Mouse (Mus musculus): ENCODE measurements at regions not wholly inside any gene's neighbourhood (a gene's known extent, or its start where the extent isn't known, plus 50 kb on each side); places are given as distances from the start of the nearest gene placed in this dataset.

DNA sequence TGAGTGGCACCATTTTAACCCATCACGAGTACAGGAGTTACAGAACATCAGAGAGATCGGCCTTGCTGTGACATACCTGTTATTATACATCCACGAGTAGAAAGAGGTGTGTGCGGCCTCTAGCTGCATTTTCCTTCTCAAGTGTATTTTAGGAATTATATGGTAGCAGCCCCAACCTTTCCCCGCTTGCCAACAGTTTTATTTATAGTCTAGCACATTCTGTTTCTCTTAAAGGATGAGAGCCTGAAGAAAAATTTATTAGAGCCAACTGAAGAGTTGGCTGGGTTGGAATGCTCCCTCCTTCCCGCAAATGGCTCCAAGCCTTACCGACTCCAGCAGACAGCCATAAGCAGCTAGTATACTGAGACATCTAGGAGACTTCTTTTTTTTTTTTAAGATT is 67.0 kb upstream of the Frmd4b start:
- 96% methylated on average over 7 of the region's 7 CpGs for WGBS
- no peak overlapping the region for H3K27ac ChIP-seq

DNA sequence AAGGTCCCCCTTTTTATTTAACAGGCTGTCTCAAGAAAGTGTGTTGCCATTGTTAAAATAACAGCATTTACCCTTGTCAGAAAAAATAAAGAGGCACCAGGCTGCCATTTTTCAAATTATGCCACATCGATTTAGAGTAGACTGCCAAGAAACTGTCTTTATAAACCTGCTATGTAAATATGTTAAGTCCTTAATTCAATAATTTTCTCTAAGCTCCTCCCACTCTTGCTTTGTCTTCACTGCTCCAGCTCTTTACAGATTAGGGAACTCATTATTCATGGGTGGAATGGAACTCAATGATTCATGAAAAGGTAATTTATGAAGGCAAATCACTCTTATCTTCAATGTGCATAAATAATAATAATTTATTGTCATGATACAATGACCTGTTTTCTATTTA is 64.9 kb upstream of the Frmd4b start:
- H3K27me3 ChIP-seq (ENCODE audit: insufficient read depth, poor library complexity, severe bottlenecking) = peaks cover 12% of the 10 kb centered on the region
- H3K4me3 ChIP-seq = no peak overlapping the region
- no peak overlapping the region for H3K27ac ChIP-seq
- H3K36me3 ChIP-seq = no peaks in the 10 kb centered on the region
- H3K4me1 ChIP-seq (replicated peaks) = no peaks in the 10 kb centered on the region
- peaks cover 3% of the 10 kb centered on the region; the same call in 1 of the 2 replicates for H3K9me3 ChIP-seq
- WGBS = 95% methylated on average over 1 of the region's 1 CpGs
- DNase-seq (ENCODE audit: low spot score) = no peak

More for the DNA sequence above, 67.0 kb upstream of the Frmd4b start:
- peaks cover 25% of the 10 kb centered on the region for H3K27me3 ChIP-seq (ENCODE audit: insufficient read depth, poor library complexity, severe bottlenecking)
- no peak for DNase-seq (ENCODE audit: low spot score)
- H3K9me3 ChIP-seq = no peaks in the 10 kb centered on the region
- no peak overlapping the region for H3K4me3 ChIP-seq
- H3K4me1 ChIP-seq (replicated peaks) = no peaks in the 10 kb centered on the region
- H3K36me3 ChIP-seq = no peaks in the 10 kb centered on the region

DNA sequence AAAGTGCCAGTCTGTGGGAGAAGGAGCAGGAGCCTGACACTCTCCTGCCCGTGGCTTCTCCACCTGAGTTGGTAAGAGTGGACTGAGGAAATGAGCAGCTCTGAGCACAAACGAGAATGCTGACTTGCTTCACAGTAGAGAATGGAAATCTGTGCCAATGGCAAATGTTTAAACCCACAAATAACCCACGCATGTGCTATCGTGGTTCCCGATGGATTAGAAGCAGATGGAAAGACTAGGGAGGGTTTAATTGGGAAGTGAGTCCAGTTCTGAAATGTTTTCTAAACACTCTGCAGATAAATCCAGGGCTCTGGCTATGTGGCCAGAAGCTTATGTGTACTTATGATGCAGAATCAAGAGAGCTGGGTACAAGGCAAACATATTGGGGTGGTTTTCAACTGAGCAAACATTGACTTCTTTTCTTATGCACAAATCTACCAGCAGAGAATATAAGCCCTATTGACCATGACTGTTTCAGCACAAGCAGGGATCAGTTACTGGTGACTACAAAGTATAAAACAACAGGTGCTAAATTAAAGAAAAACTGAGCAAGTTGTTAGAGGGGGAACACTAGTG is 57.9 kb upstream of the Frmd4b start:
- Histone ChIP-seq H3K27ac (no peak overlapping the region), H3K27me3 (ENCODE audit: insufficient read depth, poor library complexity, severe bottlenecking) (no peaks in the 10 kb centered on the region), H3K36me3 (no peaks in the 10 kb centered on the region), H3K4me3 (no peak overlapping the region), H3K9me3 (peaks cover 12% of the 10 kb centered on the region; the same call in 1 of the 2 replicates), H3K4me1 (replicated peaks) (no peaks in the 10 kb centered on the region)
- WGBS = 83% methylated on average over 5 of the region's 5 CpGs
- DNase-seq (ENCODE audit: low spot score) = no peak

DNA sequence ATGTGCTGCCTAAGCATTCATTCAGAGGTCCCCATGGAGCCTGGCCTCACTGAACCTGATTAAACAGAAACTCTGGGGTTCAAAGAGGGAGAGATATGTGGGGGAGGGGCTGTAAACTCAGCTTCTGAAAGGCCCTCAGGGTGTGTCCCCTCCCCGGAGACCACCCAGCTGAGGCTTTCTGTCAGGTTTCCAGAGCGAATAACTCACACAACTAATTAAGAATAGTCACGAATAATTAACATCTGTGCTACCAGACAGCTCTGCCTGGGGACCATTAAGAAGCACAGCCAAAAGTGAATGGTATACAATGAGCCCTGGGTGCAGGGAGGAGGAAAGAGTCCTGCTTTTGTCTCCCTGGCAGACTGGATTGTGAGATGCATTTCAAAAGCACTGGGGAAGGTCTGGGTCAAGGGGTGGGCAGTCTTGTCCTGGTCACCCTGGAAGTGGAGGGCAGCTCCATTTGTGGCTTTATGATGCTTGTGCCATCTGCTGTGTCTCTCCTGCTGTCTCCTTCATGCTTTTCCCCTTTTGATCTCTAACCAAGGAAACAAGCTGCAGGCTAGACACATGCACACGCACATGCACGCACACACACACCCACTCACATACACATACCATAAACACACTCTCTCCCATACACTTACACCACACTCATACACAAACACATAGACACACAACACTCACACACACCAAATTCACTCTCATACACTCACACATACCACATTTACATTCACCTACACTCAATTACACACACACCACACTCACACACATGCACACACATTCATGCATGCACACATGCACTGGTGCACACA is 49.7 kb upstream of the Frmd4b start:
- peaks cover 24% of the 10 kb centered on the region for H3K4me1 ChIP-seq (replicated peaks)
- no peak overlapping the region for H3K4me3 ChIP-seq
- 0 out of 2 replicates have a peak, but pooled peaks cover 3% of the 10 kb centered on the region for H3K9me3 ChIP-seq
- H3K27me3 ChIP-seq (ENCODE audit: insufficient read depth, poor library complexity, severe bottlenecking) = no peaks in the 10 kb centered on the region
- peak overlapping the region; percentile 70 for H3K27ac ChIP-seq
- WGBS = 18% methylated on average over 5 of the region's 5 CpGs
- no peaks in the 10 kb centered on the region for H3K36me3 ChIP-seq
- DNase-seq (ENCODE audit: low spot score) = peak; percentile 77

Measured in hindbrain, embryonic 10.5 days (tissue).